Mouse (Mus musculus): ENCODE data around the gene Klhl26. TPM values are rescaled to one million over a fixed set of nuclear protein-coding genes. Genes with fewer than 3 reads are reported as not detected.
A peak's percentile ranks its signal among the peaks of the same experiment; 100 is the strongest.
"Not testable (repeated sequence)": the region's sequence is repeated elsewhere in the genome, so short reads cannot be mapped to it uniquely, and the experiment has no call there.

The Klhl26 gene
- 29.5 and 33.6 TPM in 2 replicates for polyA plus RNA-seq (2015; fragmentation: Nextera tagmentation; extraction: Ambion mirVana)

DNA sequence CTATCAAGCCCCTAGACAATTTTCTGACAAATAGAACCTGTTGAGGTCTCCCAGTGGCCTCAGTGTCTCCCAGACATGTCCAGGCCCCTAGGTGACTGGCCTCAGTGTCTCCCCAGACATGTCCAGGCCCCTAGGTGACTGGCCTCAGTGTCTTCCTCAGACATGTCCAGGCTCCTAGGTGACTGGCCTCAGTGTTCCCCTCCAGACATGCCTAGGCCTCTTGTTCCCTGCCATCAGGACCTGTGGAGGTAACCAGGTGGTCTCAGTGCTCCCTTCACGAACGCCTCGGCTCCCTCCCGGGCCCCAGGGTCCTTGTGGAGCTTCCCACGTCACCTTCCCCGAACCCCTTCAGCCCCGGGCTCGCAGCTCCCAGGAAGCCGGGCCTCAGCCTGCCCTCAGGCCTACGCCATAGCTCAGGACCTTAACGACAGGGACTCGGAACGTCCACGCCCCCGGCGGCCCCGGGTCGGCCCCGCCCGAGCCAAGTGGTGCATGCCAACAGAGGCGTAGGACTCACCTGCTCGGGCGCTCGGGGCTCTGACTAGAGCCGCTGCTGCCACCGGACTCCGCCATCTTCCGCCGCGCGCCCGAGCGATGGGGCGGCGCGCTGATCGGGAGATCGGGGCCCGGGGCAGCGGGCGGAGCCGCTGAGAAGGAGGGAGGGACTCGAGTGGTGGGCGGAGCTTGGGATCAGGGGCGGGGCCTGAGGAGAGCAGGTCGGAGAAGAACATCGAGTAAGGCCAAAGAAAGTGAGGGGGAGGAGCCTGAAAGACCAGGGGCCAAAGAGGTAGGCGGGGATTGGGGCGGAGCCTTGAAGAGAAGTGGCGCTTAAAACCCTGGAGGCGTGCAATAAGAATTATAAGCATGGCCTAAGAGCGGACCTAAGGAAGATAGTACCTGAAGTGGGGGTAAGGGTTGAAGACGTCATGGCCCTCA is at the start of gene Klhl26:
Gene Klhl26 (minus strand): TSS at position 636 of the 936 bp plus-strand sequence.
- ATAC-seq (ENCODE audit: low FRiP score, low read depth): peak; percentile 89
- under 1% methylated on average over 53 of the region's 53 CpGs for WGBS
- 0 out of 2 replicates have a peak, but pooled peaks cover under 1% of the 10 kb centered on the region for H3K27me3 ChIP-seq
- H3K36me3 ChIP-seq: no peaks in the 10 kb centered on the region
- peak within 1 kb of the TSS; percentile 72 for H3K4me3 ChIP-seq
- peak within 1 kb of the TSS; percentile 76 for H3K9ac ChIP-seq
- peak within 1 kb of the TSS; percentile 68 for H3K4me2 ChIP-seq
- peaks cover 26% of the 10 kb centered on the region for H3K4me1 ChIP-seq (replicated peaks)
- peak within 1 kb of the TSS; percentile 67 for H3K27ac ChIP-seq (replicated peaks)
- H3K9me3 ChIP-seq: no peaks in the 10 kb centered on the region

DNA sequence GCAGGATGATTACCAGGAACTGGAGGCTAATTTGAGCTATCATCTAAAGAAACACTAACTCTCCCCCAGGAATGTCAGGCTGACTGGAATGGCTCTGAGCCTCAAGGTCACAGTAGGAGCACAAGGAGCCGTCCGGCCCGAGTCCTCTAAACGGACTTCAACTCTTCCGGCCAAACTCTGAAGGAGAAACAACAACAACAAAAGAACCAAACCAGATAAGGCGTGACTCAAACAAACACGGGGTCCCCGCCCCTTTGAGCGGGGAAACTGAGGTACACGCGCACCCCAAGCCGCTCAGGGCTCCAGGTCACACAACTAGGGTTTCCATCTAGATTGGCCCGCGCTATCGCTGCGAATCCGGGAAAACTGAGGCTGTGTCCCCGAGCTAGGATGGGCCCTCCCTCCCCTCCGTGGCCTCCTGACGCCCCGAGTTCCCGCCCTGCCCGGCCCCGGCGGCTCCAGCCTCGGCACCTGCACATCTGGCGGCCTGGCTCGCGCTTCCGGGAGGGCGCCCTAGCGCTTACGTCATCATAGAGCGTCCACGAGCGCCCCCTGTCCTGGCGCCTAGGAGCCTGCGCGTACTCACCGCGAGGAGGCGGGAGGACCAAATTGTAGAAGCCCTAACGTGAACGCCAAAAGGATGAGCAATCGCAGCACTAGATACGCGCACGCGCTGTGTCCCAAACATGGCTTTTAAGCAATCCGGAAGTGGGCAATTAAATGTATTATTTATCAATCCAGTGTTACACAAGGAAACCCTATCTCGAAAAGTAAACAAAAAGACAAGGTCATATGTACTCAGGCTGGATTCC is 46.0 kb upstream of the Klhl26 start:
- H3K4me2 ChIP-seq: peak overlapping the region; percentile 79
- WGBS: under 1% methylated on average over 48 of the region's 51 CpGs
- peak; percentile 87 for ATAC-seq (ENCODE audit: low FRiP score, low read depth)

GRCm38 (mm10) chr8:70519606-70520005 is 42.8 kb upstream of the Klhl26 start:
- H3K4me3 ChIP-seq: no peak overlapping the region
- peaks cover 16% of the 10 kb centered on the region for H3K4me1 ChIP-seq (replicated peaks)
- H3K27ac ChIP-seq (replicated peaks): no peak overlapping the region
- no peaks in the 10 kb centered on the region for H3K9me3 ChIP-seq
- H3K27me3 ChIP-seq: no peaks in the 10 kb centered on the region
- H3K9ac ChIP-seq: no peak overlapping the region
- 75% methylated on average over 2 of the region's 2 CpGs for WGBS
- no peak for ATAC-seq (ENCODE audit: low FRiP score, low read depth)
- H3K4me2 ChIP-seq: no peak overlapping the region
- H3K36me3 ChIP-seq: peaks cover 8% of the 10 kb centered on the region; the same call in 1 of the 2 replicates

More for the DNA sequence above, 46.0 kb upstream of the Klhl26 start:
- H3K27ac ChIP-seq (replicated peaks): peak overlapping the region; percentile 83
- H3K36me3 ChIP-seq: peaks cover 8% of the 10 kb centered on the region; the same call in 1 of the 2 replicates
- H3K9ac ChIP-seq: peak overlapping the region; percentile 81
- H3K9me3 ChIP-seq: no peaks in the 10 kb centered on the region
- no peaks in the 10 kb centered on the region for H3K27me3 ChIP-seq
- peaks cover 25% of the 10 kb centered on the region for H3K4me1 ChIP-seq (replicated peaks)
- H3K4me3 ChIP-seq: peak overlapping the region; percentile 72

DNA sequence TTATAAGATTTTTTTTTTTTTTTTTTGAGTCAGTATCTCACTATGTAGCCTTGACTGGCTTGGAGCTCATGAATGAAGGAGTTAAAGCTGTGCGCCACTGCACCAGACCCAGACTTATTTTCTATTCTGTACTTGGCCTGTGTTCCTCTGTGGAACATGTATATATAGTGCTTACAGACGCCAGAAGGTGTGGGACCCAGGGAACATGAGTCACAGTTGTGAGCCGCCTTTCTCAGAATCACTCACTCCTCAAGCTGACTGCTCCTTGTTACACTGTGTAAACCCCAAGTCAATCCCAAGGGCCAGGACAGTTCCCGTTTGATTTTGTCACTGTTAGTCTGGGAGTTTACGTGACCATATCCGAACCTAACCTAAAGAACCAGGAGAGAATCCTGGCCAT is 42.3 kb upstream of the Klhl26 start:
- ATAC-seq (ENCODE audit: low FRiP score, low read depth): no peak
- Histone ChIP-seq H3K36me3 (peaks cover 8% of the 10 kb centered on the region; the same call in 1 of the 2 replicates), H3K4me3 (no peak overlapping the region), H3K27ac (replicated peaks) (no peak overlapping the region), H3K4me2 (no peak overlapping the region), H3K9me3 (no peaks in the 10 kb centered on the region), H3K27me3 (no peaks in the 10 kb centered on the region), H3K4me1 (replicated peaks) (peaks cover 16% of the 10 kb centered on the region), H3K9ac (no peak overlapping the region)
- WGBS: 95% methylated on average over 6 of the region's 6 CpGs

GRCm38 (mm10) chr8:70517940-70518643 is 41.3 kb upstream of the Klhl26 start:
- H3K36me3 ChIP-seq: peaks cover 12% of the 10 kb centered on the region; the same call in 1 of the 2 replicates
- H3K4me3 ChIP-seq: no peak overlapping the region
- H3K4me1 ChIP-seq (replicated peaks): peaks cover 10% of the 10 kb centered on the region
- no peak overlapping the region for H3K9ac ChIP-seq
- no peaks in the 10 kb centered on the region for H3K9me3 ChIP-seq
- H3K27ac ChIP-seq (replicated peaks): no peak overlapping the region
- H3K27me3 ChIP-seq: no peaks in the 10 kb centered on the region
- H3K4me2 ChIP-seq: no peak overlapping the region
- WGBS: 79% methylated on average over 10 of the region's 10 CpGs
- ATAC-seq (ENCODE audit: low FRiP score, low read depth): no peak

GRCm38 (mm10) chr8:70513441-70513840 is 36.7 kb upstream of the Klhl26 start:
- Histone ChIP-seq H3K4me1 (replicated peaks) (peaks cover 22% of the 10 kb centered on the region), H3K4me3 (no peak overlapping the region), H3K27me3 (no peaks in the 10 kb centered on the region), H3K9ac (no peak overlapping the region), H3K27ac (replicated peaks) (no peak overlapping the region), H3K9me3 (no peaks in the 10 kb centered on the region), H3K36me3 (peaks cover 12% of the 10 kb centered on the region; the same call in 1 of the 2 replicates), H3K4me2 (no peak overlapping the region)
- ATAC-seq (ENCODE audit: low FRiP score, low read depth): no peak
- WGBS: 49% methylated on average over 2 of the region's 2 CpGs

DNA sequence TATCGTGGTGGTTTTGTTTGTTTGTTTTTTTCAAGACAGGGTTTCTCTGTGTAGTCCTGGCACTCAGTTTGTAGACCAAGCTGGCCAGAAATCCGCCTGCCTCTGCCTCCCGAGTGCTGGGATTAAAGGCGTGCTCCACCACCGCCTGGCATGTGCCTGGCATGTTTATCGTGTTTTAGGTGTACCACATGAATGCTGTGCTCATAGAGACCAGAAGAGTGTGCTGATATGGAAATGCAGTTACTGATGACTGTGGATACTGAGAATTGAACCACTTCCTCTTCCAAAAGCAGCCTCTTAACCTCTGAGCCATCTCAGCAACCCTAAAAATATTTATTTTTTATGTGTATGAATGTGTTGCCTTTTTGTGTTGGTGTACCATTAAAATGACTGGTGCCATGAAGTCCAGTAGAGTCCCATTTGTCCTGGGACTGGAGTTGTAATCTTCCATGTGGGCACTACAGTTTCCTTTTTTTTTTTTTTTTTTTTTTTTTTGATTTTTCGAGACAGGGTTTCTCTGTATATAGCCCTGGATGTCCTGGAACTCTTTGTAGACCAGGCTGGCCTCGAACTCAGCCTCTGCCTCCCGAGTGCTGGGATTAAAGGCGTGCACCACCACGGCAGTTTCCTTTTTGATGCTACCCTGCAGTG is 35.6 kb upstream of the Klhl26 start:
- no peaks in the 10 kb centered on the region for H3K9me3 ChIP-seq
- no peak overlapping the region for H3K9ac ChIP-seq
- no peak overlapping the region for H3K27ac ChIP-seq (replicated peaks)
- no peak for ATAC-seq (ENCODE audit: low FRiP score, low read depth)
- no peak overlapping the region for H3K4me2 ChIP-seq
- no peak overlapping the region for H3K4me3 ChIP-seq
- 95% methylated on average over 11 of the region's 11 CpGs for WGBS
- H3K36me3 ChIP-seq: peaks cover 21% of the 10 kb centered on the region
- H3K4me1 ChIP-seq (replicated peaks): peaks cover 23% of the 10 kb centered on the region
- H3K27me3 ChIP-seq: no peaks in the 10 kb centered on the region

DNA sequence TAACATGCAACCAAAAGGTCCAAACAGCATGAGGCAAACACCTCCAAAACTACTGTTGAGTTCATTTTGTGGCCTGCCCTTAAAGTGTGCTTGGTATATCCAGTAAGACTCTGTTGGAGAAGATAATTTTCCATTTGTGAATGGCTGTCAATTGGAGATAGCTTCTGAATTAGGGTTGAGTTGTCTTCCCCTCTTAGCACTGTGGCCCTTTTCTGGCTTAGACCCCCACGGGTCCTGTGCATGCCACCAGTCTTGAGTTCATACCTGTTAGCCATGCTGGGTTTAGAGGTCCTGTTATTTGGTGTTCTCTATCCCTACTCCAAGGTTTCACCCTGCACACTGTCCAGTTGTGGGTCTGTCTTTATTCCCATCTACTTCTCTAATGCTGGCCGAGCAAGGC is 35.0 kb upstream of the Klhl26 start:
- H3K27ac ChIP-seq (replicated peaks): no peak overlapping the region
- no peak overlapping the region for H3K4me2 ChIP-seq
- no peaks in the 10 kb centered on the region for H3K27me3 ChIP-seq
- no peak overlapping the region for H3K4me3 ChIP-seq
- no peak for ATAC-seq (ENCODE audit: low FRiP score, low read depth)
- WGBS: 93% methylated on average over 2 of the region's 2 CpGs
- peaks cover 22% of the 10 kb centered on the region for H3K36me3 ChIP-seq
- peaks cover 26% of the 10 kb centered on the region for H3K4me1 ChIP-seq (replicated peaks)
- H3K9me3 ChIP-seq: no peaks in the 10 kb centered on the region
- H3K9ac ChIP-seq: no peak overlapping the region

DNA sequence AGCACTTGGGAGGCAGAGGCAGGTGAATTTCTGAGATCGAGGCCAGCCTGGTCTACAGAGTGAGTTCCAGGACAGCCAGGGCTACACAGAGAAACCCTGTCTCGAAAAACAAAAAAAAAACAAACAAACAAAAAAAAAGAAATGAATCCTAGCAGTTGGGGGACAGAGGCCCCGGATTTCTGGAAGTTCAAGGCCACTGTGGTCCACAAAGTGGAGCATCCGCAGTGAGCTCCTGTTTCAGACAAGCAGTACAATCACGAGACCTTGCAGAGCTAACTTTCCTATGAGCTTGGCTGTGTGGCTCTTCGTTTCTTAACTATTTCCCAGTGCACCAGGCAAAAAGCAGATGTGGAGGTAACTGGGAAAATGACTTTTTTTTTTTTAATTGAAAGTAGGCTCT is 34.4 kb upstream of the Klhl26 start:
- H3K27ac ChIP-seq (replicated peaks): peak overlapping the region; percentile 97

GRCm38 (mm10) chr8:70510228-70510915 is 33.6 kb upstream of the Klhl26 start, which contains the start of gene Uba52:
Uba52 (minus strand) TSS chr8:70510801.
- H3K4me1 ChIP-seq (replicated peaks): peaks cover 34% of the 10 kb centered on the region
- under 1% methylated on average over 74 of the region's 74 CpGs for WGBS
- H3K4me3 ChIP-seq: peak within 1 kb of the TSS; percentile 89
- no peaks in the 10 kb centered on the region for H3K9me3 ChIP-seq
- peak within 1 kb of the TSS; percentile 91 for H3K4me2 ChIP-seq
- peak within 1 kb of the TSS; percentile 97 for H3K27ac ChIP-seq (replicated peaks)
- ATAC-seq (ENCODE audit: low FRiP score, low read depth): peak; percentile 90
- peak within 1 kb of the TSS; percentile 95 for H3K9ac ChIP-seq
- no peaks in the 10 kb centered on the region for H3K27me3 ChIP-seq
- peaks cover 22% of the 10 kb centered on the region for H3K36me3 ChIP-seq

More for the DNA sequence above, 34.4 kb upstream of the Klhl26 start:
- ATAC-seq (ENCODE audit: low FRiP score, low read depth); H3K27me3 ChIP-seq; H3K9me3 ChIP-seq; H3K9ac ChIP-seq: not testable (repeated sequence)
- H3K4me1 ChIP-seq (replicated peaks): peaks cover 26% of the 10 kb centered on the region
- H3K4me3 ChIP-seq: peak overlapping the region; percentile 89
- peaks cover 22% of the 10 kb centered on the region for H3K36me3 ChIP-seq
- H3K4me2 ChIP-seq: peak overlapping the region; percentile 91
- WGBS: 85% methylated on average over 6 of the region's 6 CpGs

Data from hindbrain, embryonic 15.5 days (tissue).